9 mouse cellular contexts compared by ENCODE assay signal in the genomic region with DNA sequence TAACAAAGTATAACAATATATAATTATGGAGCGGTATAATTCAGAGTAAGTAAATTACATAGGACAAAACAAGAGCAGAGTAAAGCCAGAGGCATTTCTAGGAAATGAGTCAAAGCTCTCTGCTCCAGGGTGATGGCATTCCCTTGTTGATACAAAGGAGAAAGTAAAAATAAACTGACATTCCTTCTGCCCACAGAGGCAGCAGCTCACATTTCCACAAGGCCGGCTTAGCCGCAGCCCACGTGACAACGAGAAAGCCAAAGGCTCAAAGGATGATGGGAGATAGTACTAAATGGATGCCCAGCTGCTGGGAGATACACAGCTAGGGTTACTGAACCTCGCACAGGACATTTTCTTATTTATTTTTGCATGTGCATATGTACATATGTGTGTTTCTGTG. TPM values are rescaled to one million over a fixed set of nuclear protein-coding genes. Genes with fewer than 3 reads are reported as not detected.
DNase-seq lines count a peak whose midpoint lies in the region.
"Had no signal": no experiment of that assay in that cellular context is flagged by ENCODE, and none has a peak within 500 bp of the region (broad histone marks: within the 10 kb centered on the region; RNA-seq: fewer than 3 reads in every experiment).

No protein-coding gene starts in this region.

- peaks cover 5% of the 10 kb centered on the region for H3K4me1 ChIP-seq in midbrain, embryonic 10.5 days
- peaks cover 13% of the 10 kb centered on the region for H3K4me1 ChIP-seq in forebrain, embryonic 10.5 days

- no peak overlapping the region for H3K4me3 ChIP-seq in midbrain, embryonic 10.5 days
- H3K4me3 ChIP-seq in forebrain, embryonic 10.5 days: no peak overlapping the region

- no peak overlapping the region for H3K27ac ChIP-seq in midbrain, embryonic 10.5 days (replicated peaks)
- H3K27ac ChIP-seq in forebrain, embryonic 10.5 days: no peak overlapping the region

- H3K36me3 ChIP-seq in midbrain, embryonic 10.5 days: peaks cover 50% of the 10 kb centered on the region
- peaks cover 54% of the 10 kb centered on the region for H3K36me3 ChIP-seq in forebrain, embryonic 10.5 days (replicated peaks)

- intact Hi-C loops in heart, postnatal 10 days (cut with DNase I): no loop called here

- no peaks in the 10 kb centered on the region for H3K27me3 ChIP-seq in midbrain, embryonic 10.5 days (ENCODE audit: low read depth, poor library complexity, severe bottlenecking)
- H3K27me3 ChIP-seq in forebrain, embryonic 10.5 days (ENCODE audit: poor library complexity, severe bottlenecking): no peaks in the 10 kb centered on the region; the same call in 1 of the 2 replicates

- WGBS in midbrain, embryonic 10.5 days: 70% methylated on average over 6 of the region's 6 CpGs
- 78% methylated on average over 6 of the region's 6 CpGs for WGBS in forebrain, embryonic 10.5 days

- no peaks in the 10 kb centered on the region for H3K9me3 ChIP-seq in midbrain, embryonic 10.5 days (replicated peaks)
- H3K9me3 ChIP-seq in forebrain, embryonic 10.5 days: no peaks in the 10 kb centered on the region

- peak; percentile 21 for DNase-seq in gastrocnemius, adult 18-20 months (ENCODE audit: low spot score)
- no peak for DNase-seq in gastrocnemius, postnatal 25 days
- DNase-seq in embryo, embryonic 11 days: peak; percentile 67
- DNase-seq in heart, postnatal 10 days: peak; percentile 60 to 63
- DNase-seq in lung, postnatal 4 days: peak; percentile 51 to 69
- no peak for DNase-seq in layer of hippocampus, adult 9-10 months (ENCODE audit: low spot score)
- no peak for DNase-seq in midbrain, embryonic 10.5 days (ENCODE audit: low spot score)
- DNase-seq in forebrain, embryonic 10.5 days (ENCODE audit: extremely low spot score, low spot score): no peak
- DNase-seq: cerebellum, adult 9-10 months had no signal

RNA-seq across cellular contexts. Expression of gene H2afy2, which starts 24.1 kb away (rescaled TPM):
- total RNA-seq in gastrocnemius, adult 18-20 months (2021): under 1 TPM; 0.71 to 0.83 TPM
- total RNA-seq in gastrocnemius, postnatal 25 days (2021): under 1 TPM; 0.72 to 0.92 TPM
- 10 to 100 TPM; 10.7 to 12.7 TPM for total RNA-seq in heart, postnatal 10 days (2021)
- 309 and 330 TPM in 2 replicates for polyA plus RNA-seq in midbrain, embryonic 10.5 days (2016; fragmentation: Nextera tagmentation; extraction: Ambion mirVana)
- polyA plus RNA-seq in forebrain, embryonic 10.5 days (2016; fragmentation: Nextera tagmentation; extraction: Ambion mirVana): 327 and 330 TPM in 2 replicates

RNA-seq across cellular contexts. Expression of gene Aifm2, which starts 44.8 kb away (rescaled TPM):
- total RNA-seq in gastrocnemius, adult 18-20 months (2021): 10 to 100 TPM; 12.4 to 15.2 TPM
- total RNA-seq in gastrocnemius, postnatal 25 days (2021): 10 to 100 TPM; 13.5 to 19.4 TPM
- total RNA-seq in heart, postnatal 10 days (2021): 10 to 100 TPM; 36.0 to 52.5 TPM
- 5.2 and 7.0 TPM in 2 replicates for polyA plus RNA-seq in midbrain, embryonic 10.5 days (2016; fragmentation: Nextera tagmentation; extraction: Ambion mirVana)
- 8.9 and 9.2 TPM in 2 replicates for polyA plus RNA-seq in forebrain, embryonic 10.5 days (2016; fragmentation: Nextera tagmentation; extraction: Ambion mirVana)

Comparison
In these comparisons a context has a peak if more than half of its experiments do, and no peak if none do; other contexts are left out.
1. DNase-seq: peak in gastrocnemius, adult 18-20 months (single experiment), embryo, embryonic 11 days (single experiment), heart, postnatal 10 days (2 of 2) and lung, postnatal 4 days (2 of 2); none in gastrocnemius, postnatal 25 days (single experiment), layer of hippocampus, adult 9-10 months (single experiment), midbrain, embryonic 10.5 days (single experiment) and forebrain, embryonic 10.5 days (single experiment).
2. RNA of gene H2afy2, which starts 24.1 kb away (total RNA-seq): 10.7 to 12.7 TPM in heart, postnatal 10 days; 0.72 to 0.92 TPM in gastrocnemius, postnatal 25 days and 0.71 to 0.83 TPM in gastrocnemius, adult 18-20 months; every median in the first group is over 4 times any median in the second.